Mouse (Mus musculus) bone marrow, adult 2 months (tissue): ENCODE data around the gene Chrm4. TPM values are rescaled to one million over a fixed set of nuclear protein-coding genes. Genes with fewer than 3 reads are reported as not detected.
A peak's percentile ranks its signal among the peaks of the same experiment; 100 is the strongest.

Source experiments
- H3K27ac ChIP-seq: fragments of 200-500 bp; 2 replicates; pipeline ENCODE4 v1.5.1; 2012; ENCODE audit warnings: low read depth, mild to moderate bottlenecking, control low read depth, inconsistent platforms, low read length; ENCODE audit not compliant: control insufficient read depth, poor library complexity, insufficient read depth
- H3K4me1 ChIP-seq: fragments of 200-500 bp; 2 replicates; pipeline ENCODE4 v1.6.1; 2011; ENCODE audit warnings: low read length; ENCODE audit not compliant: control insufficient read depth, insufficient read depth
- H3K4me3 ChIP-seq: fragments of 200-500 bp; replicated peaks from 2 replicates; pipeline ENCODE3; 2011; ENCODE audit warnings: mild to moderate bottlenecking, low read depth, low read length, control low read depth; ENCODE audit not compliant: control insufficient read depth
- CTCF ChIP-seq: fragments of 200-500 bp; IDR thresholded peaks from 2 replicates; pipeline ENCODE4 v1.5.1; 2011; ENCODE audit warnings: low read length, control low read depth; ENCODE audit not compliant: control insufficient read depth, insufficient read depth
- POLR2A ChIP-seq: fragments of 200-500 bp; IDR thresholded peaks from 2 replicates; pipeline ENCODE4 v1.6.1; 2011; ENCODE audit warnings: low read depth, mild to moderate bottlenecking, control low read depth, low read length, borderline replicate concordance; ENCODE audit not compliant: control insufficient read depth
- WGBS: fragments of 180-500 bp; shearing (Covaris S2); methylation state at CpG from one replicate; pipeline ENCODE4 v1.1.7; 2018; 5-methylcytosine and 5-hydroxymethylcytosine counted together
- polyA plus RNA-seq: library from polyadenylated mRNA; stranded (reverse); fragments of >200 nt; gene quantifications from 2 replicates; pipeline ENCODE4 v1.2.4, GENCODE M21; 2011; ENCODE audit warnings: low replicate concordance; ENCODE audit not compliant: missing spikeins, insufficient read depth, insufficient read length

Chrm4 gene
- polyA plus RNA-seq, 1 experiment: not detected

DNA sequence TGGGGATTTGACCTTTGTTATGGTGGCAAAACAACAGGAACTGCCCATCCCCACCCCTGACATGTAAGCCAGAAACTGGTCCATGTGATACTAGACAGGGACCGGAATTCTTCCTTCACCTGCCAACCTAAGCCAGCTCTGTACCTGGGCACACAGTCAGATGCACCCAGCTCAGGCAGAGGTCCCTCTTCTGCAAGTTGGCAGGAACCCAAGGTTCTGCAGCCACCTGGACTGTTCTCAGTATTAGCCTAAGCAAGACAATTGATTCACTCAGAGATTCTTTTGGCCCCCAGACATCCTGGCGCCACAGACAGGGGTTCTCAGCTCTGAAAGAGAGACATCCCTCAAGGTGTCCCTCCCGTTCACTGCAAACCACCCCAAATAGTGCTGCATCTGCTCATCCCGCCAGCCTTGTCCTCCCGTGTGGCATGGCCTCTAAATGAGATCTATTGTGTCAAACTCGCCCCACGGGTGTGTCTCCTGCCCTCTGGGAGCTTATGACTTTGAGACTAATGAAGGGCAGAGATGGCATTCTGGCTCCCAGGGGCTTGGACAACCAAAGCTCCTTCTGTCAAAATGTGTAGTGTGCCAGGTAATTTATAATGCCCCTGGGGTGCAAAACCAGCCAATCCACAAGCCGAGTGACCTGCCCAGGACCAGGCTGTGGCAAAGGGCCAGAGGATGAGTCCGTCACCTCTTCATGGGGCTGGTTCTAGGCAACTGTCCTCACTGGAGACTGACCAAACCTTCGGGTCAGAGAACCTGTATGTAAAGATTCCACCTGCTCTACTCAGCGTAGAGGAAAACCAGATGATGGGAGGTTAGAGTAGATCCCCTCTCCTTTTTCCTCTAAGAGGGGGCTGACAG is 32.7 kb downstream of the Chrm4 start:
- no peak for TF ChIP-seq CTCF
- no peak for TF ChIP-seq POLR2A
- WGBS: 81% methylated on average over 11 of the region's 11 CpGs
- Histone ChIP-seq H3K27ac (no peak overlapping the region), H3K4me1 (peaks cover 13% of the 10 kb centered on the region), H3K4me3 (no peak overlapping the region)

DNA sequence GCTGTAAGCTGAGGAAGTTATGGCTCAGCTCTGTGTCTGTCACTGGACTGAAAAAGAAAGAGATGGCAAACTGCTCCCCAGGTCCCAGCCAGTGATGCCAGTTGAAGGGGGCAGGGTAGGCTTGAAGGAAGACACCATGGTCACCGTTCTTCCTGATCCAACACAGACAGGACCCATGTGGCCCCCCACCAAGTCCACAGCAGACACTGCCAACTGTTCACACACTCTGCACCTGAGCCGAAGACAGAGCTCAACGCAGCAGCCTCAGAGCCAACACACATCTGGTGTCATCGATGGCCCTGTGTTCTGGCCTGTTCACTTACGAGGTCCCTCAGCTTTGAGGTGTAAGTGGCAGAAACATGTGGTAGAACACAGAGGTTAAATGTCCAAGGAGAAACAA is 33.4 kb downstream of the Chrm4 start:
- TF ChIP-seq CTCF: no peak
- H3K4me1 ChIP-seq: peaks cover 13% of the 10 kb centered on the region
- no peak overlapping the region for H3K27ac ChIP-seq
- WGBS: 83% methylated on average over 5 of the region's 5 CpGs
- H3K4me3 ChIP-seq: no peak overlapping the region

DNA sequence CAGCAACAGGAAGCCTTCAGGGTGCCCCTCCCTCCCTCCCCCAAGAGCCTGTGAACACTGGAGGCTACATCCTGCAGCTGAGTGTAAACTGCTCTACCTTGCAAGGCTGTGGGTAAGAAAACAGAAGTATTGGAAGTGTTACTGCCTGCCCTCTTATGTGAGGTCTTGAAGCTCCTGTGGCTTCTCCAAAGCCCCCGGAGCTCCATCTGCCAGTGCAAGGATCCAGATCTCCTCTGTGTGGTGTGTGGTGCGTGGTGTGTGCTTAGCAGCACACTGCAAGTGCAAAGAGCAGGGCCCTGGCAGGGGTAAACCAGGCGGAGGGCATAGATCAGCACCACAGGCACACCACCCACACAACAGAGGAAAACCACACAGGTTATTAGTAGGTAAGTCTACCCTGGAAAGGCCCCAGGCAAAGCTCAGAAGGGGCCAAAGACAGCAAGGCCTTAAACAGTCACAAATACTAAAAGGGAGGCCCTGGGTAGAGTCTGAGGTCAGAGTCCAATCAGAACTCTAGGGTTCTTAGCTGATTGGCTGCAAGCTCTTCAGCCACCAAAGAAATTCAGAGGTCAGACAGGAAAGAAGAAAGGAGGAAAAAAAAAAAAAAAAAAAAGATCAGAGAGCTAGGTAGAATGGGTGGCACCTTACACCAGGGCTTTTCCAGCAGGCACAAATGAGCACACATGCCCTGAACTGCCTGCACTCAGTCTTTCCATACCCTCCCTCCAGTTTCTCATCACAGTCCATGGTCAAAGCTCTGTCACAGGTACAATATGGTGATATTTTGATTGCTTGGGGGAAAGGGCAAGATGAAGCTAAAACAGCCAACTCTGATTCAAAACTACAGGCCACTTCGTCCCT is 35.1 kb downstream of the Chrm4 start:
- 20% methylated on average over 4 of the region's 4 CpGs for WGBS
- Histone ChIP-seq H3K27ac (peak overlapping the region; percentile 70), H3K4me3 (peak overlapping the region; percentile 67), H3K4me1 (peaks cover 13% of the 10 kb centered on the region)
- TF ChIP-seq CTCF: no peak

DNA sequence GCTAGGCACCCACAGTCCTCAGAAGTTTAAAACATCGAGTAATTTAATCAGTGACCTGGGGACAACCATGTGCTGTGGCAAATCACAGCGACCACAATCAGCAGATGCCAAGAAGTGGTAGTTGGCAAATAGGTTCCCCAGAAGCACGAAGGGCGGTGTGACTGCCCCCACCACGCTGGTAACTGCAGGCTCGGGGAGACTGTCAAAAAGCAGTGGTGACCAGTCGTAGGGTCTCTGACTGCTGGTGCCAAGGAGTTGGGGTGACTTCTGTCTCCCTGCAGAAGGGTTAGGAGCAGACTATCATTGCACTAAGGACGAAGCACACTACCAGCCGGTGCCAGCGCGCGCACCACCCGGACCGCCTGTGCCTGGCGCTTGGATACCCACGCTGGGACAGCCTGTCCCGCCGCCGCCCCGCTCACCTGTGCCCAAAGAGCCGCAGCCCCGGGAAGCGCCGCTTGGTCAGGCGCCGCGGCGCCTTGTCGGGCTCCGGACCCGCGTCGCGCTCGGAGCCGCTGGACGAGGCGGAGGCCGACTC is 35.9 kb downstream of the Chrm4 start:
- TF ChIP-seq POLR2A (no peak), CTCF (no peak)
- WGBS: under 1% methylated on average over 39 of the region's 39 CpGs
- Histone ChIP-seq H3K4me1 (peaks cover 14% of the 10 kb centered on the region), H3K27ac (peak overlapping the region; percentile 86), H3K4me3 (peak overlapping the region; percentile 67)

DNA sequence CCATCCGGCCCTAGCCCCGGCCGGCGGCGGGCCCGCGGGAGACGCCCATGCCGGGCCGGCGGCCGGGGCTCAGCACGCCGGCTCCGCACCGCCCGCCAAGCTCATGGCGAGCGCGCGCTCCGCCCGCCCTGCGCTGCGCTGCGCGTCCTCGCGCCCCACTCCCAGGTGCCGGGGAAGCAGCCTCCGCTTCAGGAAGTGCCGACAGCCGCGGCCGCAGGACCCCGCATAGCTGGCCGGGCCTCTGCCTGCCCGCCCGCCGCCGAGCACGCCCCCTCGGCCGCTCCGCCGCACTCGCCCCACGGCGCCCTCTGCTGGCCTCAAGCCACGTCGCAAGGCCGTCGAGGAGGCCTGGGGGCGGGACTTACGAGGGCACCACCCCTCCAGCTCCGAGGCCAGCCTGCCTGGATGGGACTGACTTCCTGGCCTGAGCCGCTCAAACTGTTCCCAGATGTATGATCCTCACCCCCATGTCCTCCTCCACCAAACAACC is 36.4 kb downstream of the Chrm4 start:
- WGBS: 1% methylated on average over 56 of the region's 57 CpGs
- Histone ChIP-seq H3K4me1 (peaks cover 12% of the 10 kb centered on the region), H3K27ac (peak overlapping the region; percentile 86), H3K4me3 (peak overlapping the region; percentile 76)
- TF ChIP-seq POLR2A (peak; percentile 53; the same call in 1 of the 2 replicates), CTCF (peak; percentile 88)

DNA sequence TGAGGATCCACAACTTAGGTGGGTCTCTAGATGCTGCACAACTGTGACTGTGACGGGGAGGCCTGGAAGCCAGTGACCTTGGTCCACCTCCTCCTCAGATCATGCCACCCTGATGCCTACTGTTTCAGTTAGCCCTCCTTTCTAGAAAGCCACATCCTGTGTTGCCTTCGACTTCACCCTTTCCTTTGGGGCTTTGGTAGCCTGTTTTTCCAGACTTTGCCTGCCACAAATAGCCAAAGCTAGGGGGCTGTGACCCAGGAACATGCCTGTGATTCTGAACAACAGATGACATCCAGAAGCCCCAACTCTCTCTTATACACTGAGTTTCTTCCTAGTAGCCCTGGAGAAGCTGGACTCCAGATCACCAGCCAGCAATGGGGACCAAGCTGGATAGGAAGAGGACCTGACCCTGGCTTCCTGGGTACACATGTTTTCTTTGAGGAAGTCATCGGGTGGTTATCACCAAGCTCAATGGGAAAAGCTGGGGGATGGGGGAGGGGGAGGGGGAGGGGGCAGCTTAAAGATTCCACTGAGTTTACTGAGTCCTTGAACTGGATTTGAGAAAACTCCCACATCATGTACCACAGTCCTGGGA is 37.7 kb downstream of the Chrm4 start:
- Histone ChIP-seq H3K4me3 (peak overlapping the region; percentile 91), H3K4me1 (peaks cover 11% of the 10 kb centered on the region), H3K27ac (peak overlapping the region; percentile 96; the same call in 1 of the 2 replicates)
- TF ChIP-seq POLR2A: no peak
- no peak for TF ChIP-seq CTCF
- 10% methylated on average over 3 of the region's 3 CpGs for WGBS

DNA sequence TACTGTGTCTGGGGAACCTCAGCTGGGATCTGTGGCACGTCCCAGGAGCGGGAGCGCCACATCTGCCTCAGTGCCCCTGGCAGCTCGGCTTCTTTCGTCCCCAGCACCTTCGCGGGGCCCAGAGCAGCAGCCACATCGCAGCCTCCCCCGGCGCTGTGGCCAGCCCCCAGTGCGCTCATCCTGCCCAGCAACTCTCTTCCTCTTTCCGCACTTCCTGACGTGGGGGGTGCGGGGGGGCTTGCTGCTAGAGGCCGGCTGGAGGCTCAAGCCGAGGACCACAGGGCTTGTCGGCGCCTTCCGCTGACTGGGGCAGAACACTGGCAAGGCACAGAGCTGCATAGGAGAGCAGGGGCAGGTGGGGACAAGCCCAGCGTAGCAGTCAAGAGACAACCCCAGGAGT is 38.4 kb downstream of the Chrm4 start:
- H3K4me3 ChIP-seq: peak overlapping the region; percentile 91
- TF ChIP-seq CTCF: no peak
- peak; percentile 84; the same call in 1 of the 2 replicates for TF ChIP-seq POLR2A
- under 1% methylated on average over 20 of the region's 20 CpGs for WGBS
- peaks cover 11% of the 10 kb centered on the region for H3K4me1 ChIP-seq
- peak overlapping the region; percentile 96 for H3K27ac ChIP-seq

DNA sequence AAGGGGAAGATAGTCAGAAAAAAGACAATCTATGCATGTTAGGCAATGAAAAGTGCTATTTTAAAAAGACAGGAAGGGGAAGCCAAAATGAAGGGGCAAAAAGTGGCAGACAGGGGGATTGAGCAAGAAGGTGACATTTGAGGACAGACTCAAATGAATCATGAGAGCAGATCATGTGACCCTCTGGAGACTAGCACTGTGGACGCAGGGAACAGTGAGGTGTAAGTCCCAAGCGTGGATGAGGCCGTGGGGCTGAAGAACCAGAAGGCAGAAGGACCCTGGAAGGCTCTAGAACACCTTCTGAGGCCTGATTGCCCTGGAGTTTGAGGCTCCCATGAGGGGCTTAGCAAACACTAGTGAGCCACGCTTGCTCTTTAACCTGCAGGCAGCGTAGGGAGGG is 39.3 kb downstream of the Chrm4 start:
- peak overlapping the region; percentile 42 for H3K27ac ChIP-seq
- peaks cover 9% of the 10 kb centered on the region for H3K4me1 ChIP-seq
- no peak overlapping the region for H3K4me3 ChIP-seq
- TF ChIP-seq CTCF (no peak), POLR2A (no peak)
- WGBS: 43% methylated on average over 5 of the region's 5 CpGs
